Mouse (Mus musculus) bone marrow macrophage, adult 2 months (primary cell): ENCODE measurements around the gene Fth1.

Experiments used
- CTCF ChIP-seq: IDR thresholded peaks from 2 replicates; pipeline ENCODE4 v1.5.1; 2012; ENCODE audit warnings: low read depth, mild to moderate bottlenecking, low read length, moderate library complexity
- POLR2A ChIP-seq: IDR thresholded peaks from 2 replicates; pipeline ENCODE4 v1.6.1; 2012; ENCODE audit warnings: mild to moderate bottlenecking, low read depth, low read length, borderline replicate concordance

DNA sequence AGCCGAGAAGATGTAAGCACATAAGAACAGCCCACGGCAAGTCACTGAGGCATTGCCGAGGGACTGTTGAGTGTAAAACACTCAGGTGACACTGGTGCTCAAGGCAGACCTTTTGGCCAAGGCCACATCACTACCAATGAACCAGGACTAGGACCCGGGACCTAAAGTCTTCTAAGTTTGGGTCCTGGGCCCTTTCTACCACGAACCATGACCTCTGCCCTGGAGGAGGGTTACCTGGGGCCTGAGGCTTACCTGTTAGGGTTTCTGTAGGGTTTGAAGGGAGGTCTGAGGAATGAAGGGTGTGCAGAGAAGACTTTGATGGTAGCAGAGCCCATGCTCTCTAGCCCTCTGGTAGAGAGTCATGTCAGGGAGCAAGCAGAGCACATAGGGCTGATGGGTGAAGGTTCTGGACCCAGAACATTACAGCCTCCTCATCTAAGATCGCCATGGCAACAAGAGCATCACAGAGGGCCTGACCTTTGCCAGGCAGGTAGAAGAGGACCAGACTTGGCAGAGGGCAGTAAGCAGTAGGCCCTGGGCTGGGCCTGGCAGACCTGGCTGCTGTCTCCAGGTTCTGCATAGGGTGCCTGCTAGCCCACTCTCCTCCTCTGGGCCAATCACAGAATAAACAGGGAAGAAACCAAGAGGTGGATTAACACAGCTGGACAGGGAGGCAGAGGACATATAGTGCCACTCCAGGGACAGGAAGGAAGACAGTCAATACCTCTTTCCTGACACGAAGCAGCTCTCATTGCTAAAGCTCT lies 21.0 kb downstream of the Fth1 start, which contains the start of the genes Best1 and Rab3il1:
- no peak for TF ChIP-seq CTCF
- no peak for TF ChIP-seq POLR2A
